10 mouse cellular contexts compared by ENCODE assay signal in the genomic region with DNA sequence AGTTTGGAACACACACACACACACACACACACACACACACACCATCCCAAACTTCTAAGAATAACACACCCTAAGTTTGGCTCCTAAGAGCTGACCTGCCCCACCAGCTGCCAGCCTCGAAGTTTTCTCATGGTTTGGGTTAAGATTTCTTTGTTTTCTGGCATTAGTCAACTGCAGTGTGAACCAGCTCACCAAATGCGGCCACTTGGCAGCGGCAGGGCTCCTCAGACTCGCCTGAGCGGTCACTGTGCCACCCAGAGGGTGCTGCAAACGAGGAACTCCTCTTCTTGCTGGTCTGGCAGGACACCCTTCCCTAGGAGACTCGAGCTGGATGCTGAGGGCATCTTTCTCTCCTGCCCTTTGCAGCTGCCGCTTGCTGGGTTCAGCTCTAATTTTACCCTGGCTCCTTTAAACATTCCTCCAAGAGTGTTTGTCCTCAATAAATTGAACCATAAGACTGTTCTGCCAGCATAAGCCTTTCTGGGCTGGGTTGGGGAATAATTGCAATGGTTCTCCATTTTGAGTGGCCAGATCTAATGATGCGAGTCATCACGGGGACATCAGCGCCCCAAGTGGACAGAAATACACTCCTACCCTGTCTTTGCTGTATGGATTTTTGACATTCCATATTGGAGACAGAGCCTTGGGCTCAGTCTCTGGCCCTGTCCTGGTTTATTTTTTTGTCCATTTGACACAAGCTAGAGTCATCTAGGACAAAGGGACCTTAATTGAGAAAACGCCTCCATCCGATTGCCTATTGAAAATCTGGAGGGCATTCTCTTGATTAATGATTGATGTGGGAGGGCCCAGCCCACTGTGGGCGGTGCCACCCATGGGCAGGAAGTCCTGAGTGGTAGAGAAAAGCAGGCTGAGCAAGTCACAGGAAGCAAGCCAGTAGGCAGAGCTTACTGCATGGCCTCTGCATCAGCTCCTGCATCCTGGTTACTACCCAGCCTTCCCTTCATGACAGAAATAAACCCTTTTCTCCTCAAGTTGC. TPM values are rescaled to one million over a fixed set of nuclear protein-coding genes. Genes with fewer than 3 reads are reported as not detected.
A peak's percentile ranks its signal among the peaks of the same experiment; 100 is the strongest.
DNase-seq lines count a peak whose midpoint lies in the region; ATAC-seq and TF ChIP-seq lines count a peak whose summit lies in the region.
"Had no signal": no experiment of that assay in that cellular context is flagged by ENCODE, and none has a peak within 500 bp of the region (broad histone marks: within the 10 kb centered on the region; RNA-seq: fewer than 3 reads in every experiment).

No protein-coding gene starts in this region.

- no peak for TF ChIP-seq POLR2A in thymus, adult 2 months (IDR thresholded peaks at IDR 0.05; ENCODE audit: control insufficient read depth, extremely low read depth, insufficient read depth, low read length, poor library complexity)

- H3K27me3 ChIP-seq in thymus, adult 2 months (ENCODE audit: control insufficient read depth, insufficient read depth, low read length) = no peaks in the 10 kb centered on the region
- no peaks in the 10 kb centered on the region for H3K27me3 ChIP-seq in kidney, embryonic 16.5 days (ENCODE audit: insufficient read depth, low read length)
- H3K27me3 ChIP-seq: heart, embryonic 12.5 days; midbrain, embryonic 15.5 days had no signal

- peaks cover 51% of the 10 kb centered on the region for H3K4me1 ChIP-seq in thymus, adult 2 months (replicated peaks; ENCODE audit: control insufficient read depth, insufficient read depth, low read length)
- H3K4me1 ChIP-seq in kidney, embryonic 16.5 days (ENCODE audit: insufficient read depth, low read length) = peaks cover 56% of the 10 kb centered on the region

- peaks cover 3% of the 10 kb centered on the region; the same call in 1 of the 2 replicates for H3K36me3 ChIP-seq in thymus, adult 2 months (ENCODE audit: control insufficient read depth, insufficient read depth, low read length)
- H3K36me3 ChIP-seq in kidney, embryonic 16.5 days (ENCODE audit: insufficient read depth, low read length) = no peaks in the 10 kb centered on the region
- H3K36me3 ChIP-seq: midbrain, embryonic 15.5 days had no signal

- 0 out of 2 replicates have a peak, but pooled peaks have one; percentile 39 for ATAC-seq in kidney, embryonic 16.5 days (ENCODE audit: low FRiP score, low TSS enrichment)
- ATAC-seq: midbrain, embryonic 15.5 days had no signal

- H3K9me3 ChIP-seq in kidney, embryonic 16.5 days (ENCODE audit: low read length) = no peaks in the 10 kb centered on the region
- H3K9me3 ChIP-seq: heart, embryonic 12.5 days; midbrain, embryonic 15.5 days had no signal

- H3K4me3 ChIP-seq in gastrocnemius, adult 2 months = no peak overlapping the region
- no peak overlapping the region for H3K4me3 ChIP-seq in thymus, adult 2 months (ENCODE audit: control insufficient read depth, insufficient read depth, low read length)
- no peak overlapping the region for H3K4me3 ChIP-seq in kidney, embryonic 16.5 days (ENCODE audit: low read length)
- H3K4me3 ChIP-seq: heart, embryonic 12.5 days; midbrain, embryonic 15.5 days had no signal

- peak; percentile 52 for TF ChIP-seq CTCF in gastrocnemius, adult 2 months (IDR thresholded peaks at IDR 0.05)
- TF ChIP-seq CTCF in thymus, adult 2 months (IDR thresholded peaks at IDR 0.05; ENCODE audit: borderline replicate concordance, control insufficient read depth, extremely low read depth, insufficient read depth, low read length, poor library complexity) = no peak

- no peak overlapping the region for H3K9ac ChIP-seq in kidney, embryonic 16.5 days (replicated peaks; ENCODE audit: low read length)
- H3K9ac ChIP-seq: heart, embryonic 12.5 days; midbrain, embryonic 15.5 days had no signal

- H3K27ac ChIP-seq in gastrocnemius, adult 2 months = peak overlapping the region; percentile 69
- no peak overlapping the region; the same call in 1 of the 2 replicates for H3K27ac ChIP-seq in thymus, adult 2 months (ENCODE audit: control insufficient read depth, insufficient read depth, low read length)
- H3K27ac ChIP-seq in kidney, embryonic 16.5 days (ENCODE audit: low read length) = 0 out of 2 replicates have a peak overlapping the region, but pooled peaks have one; percentile 3
- H3K27ac ChIP-seq: midbrain, embryonic 15.5 days had no signal

- WGBS in thymus, adult 2 months = 89% methylated on average over 14 of the region's 14 CpGs
- WGBS in kidney, embryonic 16.5 days = 69% methylated on average over 14 of the region's 14 CpGs

- intact Hi-C loops in gastrocnemius, adult 2 months (cut with DNase I) = loop anchor here (5.0 kb wide), 1 partner anchor 111 kb away; a partner anchor contains a TSS
- intact Hi-C loops in gastrocnemius, postnatal 36 days (cut with DNase I) = loop anchor here (10.0 kb wide), 1 partner anchor 198 kb away; no protein-coding TSS in a partner anchor

- no peak overlapping the region for H3K4me2 ChIP-seq in kidney, embryonic 16.5 days (replicated peaks; ENCODE audit: low read depth, low read length)
- H3K4me2 ChIP-seq: heart, embryonic 12.5 days; midbrain, embryonic 15.5 days had no signal

- peak; percentile 37 for DNase-seq in gastrocnemius, adult 2 months
- DNase-seq in gastrocnemius, postnatal 36 days = no peak
- DNase-seq in thymus, postnatal 14 days = peak; percentile 51
- DNase-seq in thymus, adult 2 months = no peak
- DNase-seq in right cerebral cortex, postnatal 36 days (ENCODE audit: low spot score in 2 of 2) = no peak
- DNase-seq in right cerebral cortex, postnatal 14 days = no peak
- DNase-seq in right cerebral cortex, postnatal 25 days = no peak

RNA-seq across cellular contexts. Expression of a gene that starts 37.7 kb away (rescaled TPM):
- 10 to 100 TPM; 11.7 to 14.2 TPM for total RNA-seq in gastrocnemius, adult 2 months (2021)
- total RNA-seq in gastrocnemius, postnatal 36 days (2021) = 10 to 100 TPM; 11.6 to 14.2 TPM
- 47.2 and 62.7 TPM in 2 replicates for polyA plus RNA-seq in thymus, adult 2 months (2012; rRNA removed)
- 41.3 and 45.6 TPM in 2 replicates for polyA plus RNA-seq in kidney, embryonic 16.5 days (2015; fragmentation: Nextera tagmentation; extraction: Ambion mirVana)

Comparison
In these comparisons a context has a peak if more than half of its experiments do, and no peak if none do; other contexts are left out.
1. DNase-seq: peak in gastrocnemius, adult 2 months (single experiment) and thymus, postnatal 14 days (single experiment); none in gastrocnemius, postnatal 36 days (0 of 2), thymus, adult 2 months (single experiment), right cerebral cortex, postnatal 36 days (0 of 2), right cerebral cortex, postnatal 14 days (single experiment) and right cerebral cortex, postnatal 25 days (single experiment).